Mouse (Mus musculus): ENCODE measurements at regions not wholly inside any gene's neighbourhood (a gene's known extent, or its start where the extent isn't known, plus 50 kb on each side); places are given as distances from the start of the nearest gene placed in this dataset.

- TF ChIP-seq POLR2A (IDR thresholded peaks at IDR 0.05; ENCODE audit: borderline replicate concordance, extremely low read depth, low read depth, low read length) (no peak), CTCF (IDR thresholded peaks at IDR 0.05; ENCODE audit: insufficient read depth, low read length) (no peak)
Observed at GRCm38 (mm10) chr15:74457965-74458364, 178.2 kb downstream of the Mroh4 start.
